Mouse (Mus musculus) liver, adult 2 months (tissue): ENCODE measurements around the gene Sos1.

Experiments used
- CTCF ChIP-seq: fragments of 200-500 bp; IDR thresholded peaks from 2 replicates; pipeline ENCODE4 v1.5.1; 2011; ENCODE audit warnings: low read depth, low read length, control low read depth
- POLR2A ChIP-seq: fragments of 200-500 bp; IDR thresholded peaks from 2 replicates; pipeline ENCODE4 v1.6.1; 2011; ENCODE audit warnings: low read length, control low read depth; ENCODE audit not compliant: insufficient read depth; ENCODE audit errors: extremely low read depth

- TF ChIP-seq CTCF (no peak), POLR2A (no peak)
Observed at GRCm38 (mm10) chr17:80521521-80522228, 41.4 kb upstream of the Sos1 start.
